Mouse (Mus musculus) lung, postnatal 0 days (tissue): ENCODE measurements at regions not wholly inside any gene's neighbourhood (a gene's known extent, or its start where the extent isn't known, plus 50 kb on each side); places are given as distances from the start of the nearest gene placed in this dataset.

ENCODE experiments used
- CTCF ChIP-seq: IDR thresholded peaks from 2 replicates; pipeline ENCODE4 v1.5.1; 2016; ENCODE audit warnings: antibody characterized with exemption, mild to moderate bottlenecking
- EP300 ChIP-seq: IDR thresholded peaks from 2 replicates; pipeline ENCODE4 v1.6.1; 2016; ENCODE audit warnings: antibody characterized with exemption, mild to moderate bottlenecking, control low read depth

- no peak for TF ChIP-seq CTCF
- TF ChIP-seq EP300 = no peak
These were observed 358.8 kb downstream of the Cenpc1 start for GRCm38 (mm10) chr5:85706598-85706997.
